Mouse (Mus musculus) left cerebral cortex, postnatal 10 days (tissue): ENCODE measurements at regions not wholly inside any gene's neighbourhood (a gene's known extent, or its start where the extent isn't known, plus 50 kb on each side); places are given as distances from the start of the nearest gene placed in this dataset.
A peak's percentile ranks its signal among the peaks of the same experiment; 100 is the strongest.

Experiments
- DNase-seq, 2 experiments: peaks; one replicate each; pipeline ENCODE4 v3.0.0; 2021 to 2022; ENCODE audit warnings: low spot score in 2 of 2, mixed read lengths in 1 of 2; ENCODE audit errors: extremely low spot score in 1 of 2
- intact Hi-C: fragments of 180-260 bp; cut with DNase I; formaldehyde crosslinking; loops from one replicate; pipeline ENCODE4 v1.15.1; 2025

GRCm38 (mm10) chr2:33991299-33991698 is 103.6 kb upstream of the Mvb12b start:
- DNase-seq, result no peak
- intact Hi-C loops, result no loop called here

- no peak for DNase-seq
- intact Hi-C loops, result no loop called here
These were observed 103.0 kb upstream of the Mvb12b start for GRCm38 (mm10) chr2:33990711-33991110.

GRCm38 (mm10) chr2:33989555-33990370 is 102.0 kb upstream of the Mvb12b start:
- intact Hi-C loops, result no loop called here
- DNase-seq, result no peak

- DNase-seq, result peak in 1 of 2 experiments; percentile 74
- intact Hi-C loops, result no loop called here
These were observed 98.7 kb upstream of the Mvb12b start for GRCm38 (mm10) chr2:33986420-33986819.

- DNase-seq, result no peak
- intact Hi-C loops, result no loop called here
These were observed 97.6 kb upstream of the Mvb12b start for GRCm38 (mm10) chr2:33985316-33985715.

GRCm38 (mm10) chr2:33983112-33983748 is 95.5 kb upstream of the Mvb12b start:
- DNase-seq, result no peak
- intact Hi-C loops, result no loop called here

GRCm38 (mm10) chr2:33981936-33982335 is 94.2 kb upstream of the Mvb12b start:
- intact Hi-C loops, result no loop called here
- peak in 1 of 2 experiments; percentile 32 for DNase-seq

GRCm38 (mm10) chr2:33981321-33981720 is 93.6 kb upstream of the Mvb12b start:
- DNase-seq, result no peak
- intact Hi-C loops, result no loop called here

- DNase-seq, result no peak
- intact Hi-C loops, result no loop called here
These were observed 93.1 kb upstream of the Mvb12b start for GRCm38 (mm10) chr2:33980884-33981283.

GRCm38 (mm10) chr2:33979276-33979675 is 91.5 kb upstream of the Mvb12b start:
- no peak for DNase-seq
- intact Hi-C loops, result loop anchor here (10.0 kb wide), 3 partner anchors 266 to 536 kb away; partner anchors contain the start of gene Pbx3

- DNase-seq, result no peak
- intact Hi-C loops, result loop anchor here (10.0 kb wide), 3 partner anchors 266 to 536 kb away; partner anchors contain the start of gene Pbx3
These were observed 90.8 kb upstream of the Mvb12b start for GRCm38 (mm10) chr2:33978550-33978949.

- DNase-seq, result peak in 1 of 2 experiments; percentile 25
- intact Hi-C loops, result loop anchor here (10.0 kb wide), 3 partner anchors 267 to 537 kb away; partner anchors contain the start of gene Pbx3
These were observed 90.0 kb upstream of the Mvb12b start for GRCm38 (mm10) chr2:33977576-33978352.

GRCm38 (mm10) chr2:33977151-33977550 is 89.4 kb upstream of the Mvb12b start:
- intact Hi-C loops, result loop anchor here (10.0 kb wide), 3 partner anchors 268 to 538 kb away; partner anchors contain the start of gene Pbx3
- no peak for DNase-seq

GRCm38 (mm10) chr2:33976183-33976582 is 88.4 kb upstream of the Mvb12b start:
- DNase-seq, result no peak
- intact Hi-C loops, result loop anchor here (10.0 kb wide), 3 partner anchors 269 to 539 kb away; partner anchors contain the start of gene Pbx3

GRCm38 (mm10) chr2:33975423-33976127 is 87.8 kb upstream of the Mvb12b start:
- intact Hi-C loops, result loop anchor here (10.0 kb wide), 3 partner anchors 269 to 539 kb away; partner anchors contain the start of gene Pbx3
- peak; percentile 40 to 78 for DNase-seq

- DNase-seq, result no peak
- intact Hi-C loops, result loop anchor here (10.0 kb wide), 3 partner anchors 270 to 540 kb away; partner anchors contain the start of gene Pbx3
These were observed 87.1 kb upstream of the Mvb12b start for GRCm38 (mm10) chr2:33974737-33975422.

- intact Hi-C loops, result loop anchor here (10.0 kb wide), 3 partner anchors 271 to 541 kb away; partner anchors contain the start of gene Pbx3
- DNase-seq, result no peak
These were observed 86.3 kb upstream of the Mvb12b start for GRCm38 (mm10) chr2:33974031-33974430.
